Mouse (Mus musculus): ENCODE measurements around the gene Hace1.

The Hace1 gene

GRCm38 (mm10) chr10:45676796-45677195, 99.2 kb downstream of the Hace1 start:
- CTCF ChIA-PET, result interaction anchor here in 1 of 4 experiments (0.8 to 1.9 kb wide), 2 partner anchors 135 to 240 kb away, joined by 4 to 8 read pairs; no protein-coding TSS in a partner anchor
- POLR2A ChIA-PET, result no interaction called here

GRCm38 (mm10) chr10:45686191-45686590, 108.6 kb downstream of the Hace1 start:
- POLR2A ChIA-PET, result no interaction called here
- CTCF ChIA-PET, result no interaction called here

- CTCF ChIA-PET, result no interaction called here
- POLR2A ChIA-PET, result interaction anchor here in 1 of 4 experiments (0.7 kb wide), 1 partner anchor 34 kb away, joined by 3 read pairs; no protein-coding TSS in a partner anchor
Observed at GRCm38 (mm10) chr10:45694931-45695330, 117.3 kb downstream of the Hace1 start.

GRCm38 (mm10) chr10:45695522-45695921, 117.9 kb downstream of the Hace1 start:
- CTCF ChIA-PET, result no interaction called here
- POLR2A ChIA-PET, result no interaction called here

- ChIA-PET CTCF (no interaction called here), POLR2A (no interaction called here)
Observed at GRCm38 (mm10) chr10:45698930-45699329, 121.3 kb downstream of the Hace1 start.

GRCm38 (mm10) chr10:45706849-45707248, 129.2 kb downstream of the Hace1 start:
- POLR2A ChIA-PET, result no interaction called here
- CTCF ChIA-PET, result no interaction called here

- ChIA-PET CTCF (no interaction called here), POLR2A (interaction anchor here in 1 of 4 experiments (0.5 kb wide), 1 partner anchor 1575 kb away, joined by 3 read pairs; no protein-coding TSS in a partner anchor)
Observed at GRCm38 (mm10) chr10:45710848-45711247, 133.2 kb downstream of the Hace1 start.

GRCm38 (mm10) chr10:45711348-45711747, 133.7 kb downstream of the Hace1 start:
- ChIA-PET CTCF (no interaction called here), POLR2A (no interaction called here)

Data from embryonic stem cell, embryonic (primary cell).